Mouse (Mus musculus): ENCODE measurements around the gene Ubl3.

The Ubl3 gene

DNA sequence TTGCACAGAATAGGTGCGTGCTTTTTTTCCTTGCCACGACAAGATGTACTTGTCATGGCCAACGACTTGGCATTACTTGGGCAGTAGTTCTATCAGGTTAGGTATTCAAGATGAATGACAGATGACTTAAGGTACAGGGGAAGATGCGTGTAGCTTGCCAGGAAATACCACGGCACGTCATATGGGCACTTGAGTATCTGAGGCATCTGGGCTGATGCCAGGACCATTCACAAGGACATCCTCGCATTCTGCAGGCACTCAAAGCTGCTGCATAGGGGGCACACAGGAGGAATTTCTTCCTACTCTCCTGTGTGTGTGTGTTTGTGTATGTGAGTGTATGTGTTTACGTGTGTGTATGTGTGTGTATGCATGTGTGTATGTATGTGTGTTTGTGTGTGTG, 9.6 kb upstream of the Ubl3 start:
- DNase-seq (ENCODE audit: low read depth, low spot score) = no peak

GRCm38 (mm10) chr5:148559261-148559958, 6.8 kb upstream of the Ubl3 start:
- DNase-seq (ENCODE audit: low read depth, low spot score) = no peak

- DNase-seq (ENCODE audit: low read depth, low spot score) = no peak
These were observed 5.9 kb upstream of the Ubl3 start for GRCm38 (mm10) chr5:148558472-148558871.

GRCm38 (mm10) chr5:148556509-148556908, 3.9 kb upstream of the Ubl3 start:
- DNase-seq (ENCODE audit: low read depth, low spot score) = no peak

- no peak for DNase-seq (ENCODE audit: low read depth, low spot score)
These were observed 2.6 kb upstream of the Ubl3 start for GRCm38 (mm10) chr5:148555156-148555555.

GRCm38 (mm10) chr5:148554701-148555100, 2.1 kb upstream of the Ubl3 start:
- no peak for DNase-seq (ENCODE audit: low read depth, low spot score)

GRCm38 (mm10) chr5:148554242-148554641, 1.7 kb upstream of the Ubl3 start:
- DNase-seq (ENCODE audit: low read depth, low spot score) = no peak

- DNase-seq (ENCODE audit: low read depth, low spot score) = no peak
These were observed 1.1 kb upstream of the Ubl3 start for GRCm38 (mm10) chr5:148553723-148554122.

DNA sequence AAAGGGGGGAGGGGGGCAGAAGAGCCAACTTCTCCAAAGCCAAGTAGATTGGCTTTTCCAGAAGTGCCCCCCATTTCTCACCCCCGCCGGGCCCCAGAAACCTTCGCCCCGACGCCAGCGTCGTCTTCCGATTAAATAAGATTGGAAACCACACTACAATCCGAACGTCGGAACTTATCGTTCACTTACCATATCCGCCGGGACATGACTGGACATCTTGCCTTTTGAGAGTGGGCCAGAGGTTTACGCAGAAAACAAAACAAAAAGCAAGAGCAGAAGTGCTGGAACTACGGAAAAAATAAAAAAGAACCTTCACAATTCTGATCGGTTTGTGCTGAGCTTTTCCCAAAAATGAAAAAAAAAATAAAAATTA, 839 bp downstream of the Ubl3 start:
- no peak for DNase-seq (ENCODE audit: low read depth, low spot score)

DNA sequence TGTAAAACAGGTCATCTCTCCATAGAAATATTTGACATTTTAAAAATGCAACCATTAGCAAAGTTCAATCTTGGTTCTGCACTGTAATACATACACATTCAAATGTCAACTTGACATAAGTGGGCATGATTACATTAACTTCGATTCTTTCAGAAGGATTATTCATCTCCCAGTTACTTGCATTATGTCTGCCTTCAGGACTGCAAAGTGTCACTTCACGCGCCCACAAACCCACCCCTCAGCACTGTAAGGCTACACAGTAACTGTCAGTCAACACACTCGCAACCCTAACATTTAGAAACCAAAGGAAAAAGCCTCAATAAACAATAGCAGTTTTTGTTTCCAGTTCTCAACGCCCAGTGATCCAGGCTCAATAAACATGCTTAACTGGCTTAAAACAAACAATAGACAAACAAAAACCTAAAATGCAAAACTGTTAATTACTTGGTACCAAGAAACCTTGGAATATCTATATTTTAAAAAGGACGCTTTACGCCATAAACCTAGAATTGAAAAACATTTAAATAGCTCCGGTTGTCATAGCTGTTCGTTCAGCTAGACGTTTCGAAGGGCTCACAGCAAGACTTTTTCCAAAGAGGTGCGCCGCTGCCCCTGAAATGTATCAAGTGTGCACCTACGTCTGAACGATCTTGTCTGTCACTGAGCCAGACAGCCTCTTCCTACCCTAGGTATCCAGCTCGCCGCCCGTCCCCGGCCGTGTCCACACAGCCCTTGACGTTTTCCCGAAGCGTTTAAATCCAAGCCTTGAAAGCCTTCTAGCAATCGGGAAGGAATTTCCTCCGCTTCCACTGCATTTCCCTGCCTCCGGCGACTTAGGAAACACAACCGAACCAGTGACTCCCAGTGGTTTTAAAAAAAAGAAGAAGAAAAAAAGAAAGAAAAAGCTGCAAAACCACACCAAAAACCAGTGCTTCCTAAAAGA, 1.5 kb downstream of the Ubl3 start:
- DNase-seq (ENCODE audit: low read depth, low spot score) = no peak

DNA sequence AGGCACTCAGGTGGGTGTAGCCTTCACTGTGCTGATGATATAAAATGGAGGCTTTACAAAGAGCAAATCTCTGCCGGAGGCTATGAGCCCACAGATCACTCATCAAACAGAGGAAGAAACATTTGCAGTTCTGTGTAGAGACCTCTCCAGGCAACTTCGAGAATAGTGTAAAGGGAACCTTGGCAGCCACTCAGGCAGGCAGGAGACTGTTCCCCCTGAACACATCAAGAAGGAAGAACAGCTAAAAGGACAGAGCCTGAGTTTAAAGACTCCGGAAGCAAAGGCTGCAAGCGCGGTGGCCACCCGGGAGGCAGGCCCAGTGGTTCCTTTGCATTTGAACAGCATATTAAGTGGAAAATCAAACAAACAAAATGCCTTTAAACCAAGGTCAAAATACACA, 2.2 kb downstream of the Ubl3 start:
- DNase-seq (ENCODE audit: low read depth, low spot score) = no peak

DNA sequence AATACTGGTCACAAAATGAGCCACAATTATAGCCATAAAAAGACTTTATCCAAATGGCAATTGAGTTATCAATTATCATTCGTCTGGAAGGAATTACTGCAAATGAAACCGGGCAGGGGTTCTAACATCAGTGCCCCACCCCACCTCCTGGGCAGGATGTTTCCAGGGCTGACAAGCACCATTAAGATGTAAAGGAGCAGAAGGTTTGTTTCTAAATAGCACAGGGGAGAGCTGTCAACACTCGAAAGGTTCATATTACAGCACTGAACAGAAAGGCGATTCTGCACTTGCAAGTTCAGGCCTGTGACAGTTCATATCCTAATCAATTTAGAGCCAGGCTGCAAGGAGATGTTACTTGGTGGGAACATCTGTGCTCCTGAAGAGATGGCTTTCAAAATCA, 3.3 kb downstream of the Ubl3 start:
- DNase-seq (ENCODE audit: low read depth, low spot score) = no peak

DNA sequence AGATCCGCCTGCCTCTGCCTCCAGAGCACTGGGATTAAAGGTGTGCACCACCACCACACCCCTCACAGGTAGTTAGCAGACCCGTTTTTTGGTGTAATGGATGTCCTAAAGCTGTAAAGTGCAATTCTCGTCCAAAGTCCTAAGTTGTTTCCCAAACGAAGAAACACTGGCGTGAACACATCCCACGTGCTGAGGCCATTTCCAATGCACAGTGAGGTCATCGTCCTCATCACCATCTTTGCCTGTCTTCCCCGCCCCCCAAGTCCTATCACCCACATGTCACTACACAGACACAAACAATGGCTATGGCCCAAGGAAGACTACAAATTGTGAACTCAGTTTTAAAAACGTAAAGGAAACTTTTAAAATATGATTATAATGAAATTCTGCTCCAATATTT, 4.0 kb downstream of the Ubl3 start:
- no peak for DNase-seq (ENCODE audit: low read depth, low spot score)

DNA sequence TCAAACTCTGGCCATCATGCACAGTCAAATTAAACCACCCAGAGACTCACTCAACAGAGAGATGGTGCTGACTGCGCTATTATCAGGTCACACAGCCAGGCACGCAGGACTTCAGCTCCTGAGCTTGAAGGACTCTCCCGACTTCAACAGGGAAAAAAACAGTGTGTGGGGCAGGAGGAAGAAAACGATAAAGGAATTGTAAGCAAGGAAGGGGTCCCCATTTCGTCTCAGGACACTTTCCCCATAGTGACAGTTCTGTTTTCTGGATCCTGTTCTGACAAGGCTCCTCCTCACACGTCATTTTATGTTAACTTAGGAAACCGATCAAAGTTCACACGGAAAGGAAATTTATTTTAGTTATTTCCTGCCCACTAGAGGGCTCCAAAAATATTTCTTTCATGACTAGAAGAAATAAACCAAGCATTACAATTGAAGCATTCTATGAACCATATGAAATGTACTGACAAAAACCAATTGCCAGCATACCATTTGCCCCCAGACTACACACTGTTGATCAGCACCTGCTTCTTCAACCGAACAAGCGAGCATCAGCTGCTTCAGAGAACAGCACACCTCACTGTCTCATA, 4.6 kb downstream of the Ubl3 start:
- DNase-seq (ENCODE audit: low read depth, low spot score) = no peak

DNA sequence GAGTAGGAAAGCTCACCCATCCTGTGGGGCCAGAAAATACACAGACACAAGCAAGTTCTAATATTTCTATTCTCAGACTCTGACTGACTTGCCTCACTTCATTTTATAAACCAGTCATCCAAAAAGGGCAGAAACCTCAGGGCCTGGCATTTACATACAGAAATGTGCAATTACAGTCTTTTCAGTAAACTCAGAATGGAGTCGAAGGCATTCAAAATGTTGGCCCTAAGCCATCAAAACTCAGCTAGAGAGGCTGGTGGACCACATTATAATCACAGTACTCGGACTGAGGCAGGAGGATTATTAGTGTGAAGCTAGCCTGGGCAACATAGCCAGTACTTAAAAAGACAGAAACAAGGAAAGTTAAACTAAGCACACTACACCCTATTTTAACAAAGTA, 5.6 kb downstream of the Ubl3 start:
- DNase-seq (ENCODE audit: low read depth, low spot score) = no peak

- no peak for DNase-seq (ENCODE audit: low read depth, low spot score)
These were observed 7.9 kb downstream of the Ubl3 start for GRCm38 (mm10) chr5:148544733-148545132.

DNA sequence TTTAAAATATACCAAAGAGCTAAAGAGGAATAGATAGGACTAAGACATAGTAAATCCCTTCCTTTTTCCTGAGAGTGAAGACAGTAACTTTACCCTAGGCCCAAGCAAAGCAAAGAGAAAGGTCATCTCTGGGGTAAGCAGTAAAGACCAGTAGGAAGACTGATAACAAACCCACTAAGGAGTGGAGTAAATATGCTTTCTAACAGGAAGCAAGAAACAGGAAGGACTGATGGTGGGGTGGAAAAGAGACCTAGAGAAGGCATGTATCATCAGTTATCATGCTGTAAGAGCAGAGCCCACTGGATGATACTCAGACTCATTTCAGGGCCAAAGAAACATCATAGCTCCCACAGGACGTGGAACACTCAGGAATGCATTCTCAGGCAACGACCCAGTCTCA, 10.4 kb downstream of the Ubl3 start:
- DNase-seq (ENCODE audit: low read depth, low spot score) = no peak

- DNase-seq (ENCODE audit: low read depth, low spot score) = no peak
These were observed 16.7 kb downstream of the Ubl3 start for GRCm38 (mm10) chr5:148535669-148536430.

- no peak for DNase-seq (ENCODE audit: low read depth, low spot score)
These were observed 17.9 kb downstream of the Ubl3 start for GRCm38 (mm10) chr5:148534644-148535043.

GRCm38 (mm10) chr5:148533924-148534323, 18.7 kb downstream of the Ubl3 start:
- no peak for DNase-seq (ENCODE audit: low read depth, low spot score)

DNA sequence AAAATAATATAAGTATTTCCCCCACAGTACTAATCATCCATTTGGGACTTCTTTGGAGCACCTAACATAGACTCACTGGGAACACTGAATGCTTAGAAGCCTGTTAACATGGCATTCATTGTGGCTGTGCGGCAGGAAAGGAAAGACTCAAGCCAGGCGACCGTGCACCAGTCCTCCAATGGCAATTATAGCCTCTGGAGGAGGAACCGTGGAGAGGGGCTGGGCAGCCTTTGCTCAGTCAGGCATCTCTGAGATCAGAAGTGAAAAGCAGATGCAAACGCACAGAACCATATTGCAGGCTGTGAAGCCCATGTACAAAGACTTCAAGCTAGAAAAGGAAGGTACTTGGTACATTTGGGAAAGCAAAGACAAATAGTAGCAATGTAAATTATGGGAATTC, 20.4 kb downstream of the Ubl3 start:
- no peak for DNase-seq (ENCODE audit: low read depth, low spot score)

- no peak for DNase-seq (ENCODE audit: low read depth, low spot score)
These were observed 25.0 kb downstream of the Ubl3 start for GRCm38 (mm10) chr5:148527632-148528031.
